Mouse (Mus musculus) heart, embryonic 12.5 days (tissue): ENCODE data around the gene Polr2c. TPM values are rescaled to one million over a fixed set of nuclear protein-coding genes. Genes with fewer than 3 reads are reported as not detected.
"Not testable (repeated sequence)": the region's sequence is repeated elsewhere in the genome, so short reads cannot be mapped to it uniquely, and the experiment has no call there.

Source experiments
- ATAC-seq: fragments of 200-750 bp; cut with Nextera tagmentation; 2 replicates; pipeline ENCODE4 v1.8.0; 2017; ENCODE audit warnings: moderate TSS enrichment, moderate library complexity; ENCODE audit not compliant: insufficient number of reproducible peaks, low FRiP score
- H3K27ac ChIP-seq: fragments of 300-500 bp; sonication (generic); 2 replicates; pipeline ENCODE4 v1.5.1; 2016; ENCODE audit warnings: mild to moderate bottlenecking, moderate library complexity; ENCODE audit not compliant: poor library complexity, severe bottlenecking
- H3K27me3 ChIP-seq: fragments of 300-500 bp; sonication (generic); replicated peaks from 2 replicates; pipeline ENCODE4 v1.6.1; 2016; ENCODE audit warnings: mild to moderate bottlenecking, moderate library complexity
- H3K36me3 ChIP-seq: fragments of 300-500 bp; sonication (generic); 2 replicates; pipeline ENCODE4 v1.6.1; 2016; ENCODE audit warnings: mild to moderate bottlenecking, moderate library complexity
- H3K4me1 ChIP-seq: fragments of 300-500 bp; sonication (generic); replicated peaks from 2 replicates; pipeline ENCODE4 v1.6.1; 2016; ENCODE audit warnings: mild to moderate bottlenecking
- H3K4me2 ChIP-seq: fragments of 300-500 bp; sonication (generic); 2 replicates; pipeline ENCODE4 v1.6.1; 2016; ENCODE audit warnings: mild to moderate bottlenecking, moderate library complexity
- H3K4me3 ChIP-seq: fragments of 300-500 bp; sonication (generic); 2 replicates; pipeline ENCODE4 v1.5.1; 2016; ENCODE audit warnings: mild to moderate bottlenecking
- H3K9ac ChIP-seq: fragments of 300-500 bp; sonication (generic); 2 replicates; pipeline ENCODE4 v1.6.1; 2016; ENCODE audit warnings: mild to moderate bottlenecking, moderate library complexity
- H3K9me3 ChIP-seq: fragments of 300-500 bp; sonication (generic); replicated peaks from 2 replicates; pipeline ENCODE4 v1.6.1; 2016; ENCODE audit warnings: mild to moderate bottlenecking, moderate library complexity
- WGBS: fragments of 180-500 bp; shearing (Covaris S2); methylation state at CpG from one replicate; pipeline ENCODE4 v1.1.7; 2016; 5-methylcytosine and 5-hydroxymethylcytosine counted together
- polyA plus RNA-seq: library from polyadenylated mRNA; unstranded; fragments of >200 nt; fragmentation: Nextera tagmentation; extraction: Ambion mirVana; gene quantifications from 2 replicates; pipeline ENCODE4 v1.2.1, GENCODE M21; 2016

Gene Polr2c
- polyA plus RNA-seq, 1 experiment from 2014 or later, result 122 TPM

GRCm38 (mm10) chr8:94841183-94841582 lies 16.1 kb upstream of the Polr2c start:
- no peak overlapping the region for H3K4me2 ChIP-seq
- H3K27ac ChIP-seq, result no peak overlapping the region
- no peaks in the 10 kb centered on the region for H3K27me3 ChIP-seq
- H3K36me3 ChIP-seq, result peaks cover 37% of the 10 kb centered on the region
- H3K4me1 ChIP-seq, result peaks cover 13% of the 10 kb centered on the region
- 41% methylated on average over 2 of the region's 2 CpGs for WGBS
- no peak overlapping the region for H3K9ac ChIP-seq
- no peak for ATAC-seq
- H3K9me3 ChIP-seq, result no peaks in the 10 kb centered on the region
- no peak overlapping the region for H3K4me3 ChIP-seq

DNA sequence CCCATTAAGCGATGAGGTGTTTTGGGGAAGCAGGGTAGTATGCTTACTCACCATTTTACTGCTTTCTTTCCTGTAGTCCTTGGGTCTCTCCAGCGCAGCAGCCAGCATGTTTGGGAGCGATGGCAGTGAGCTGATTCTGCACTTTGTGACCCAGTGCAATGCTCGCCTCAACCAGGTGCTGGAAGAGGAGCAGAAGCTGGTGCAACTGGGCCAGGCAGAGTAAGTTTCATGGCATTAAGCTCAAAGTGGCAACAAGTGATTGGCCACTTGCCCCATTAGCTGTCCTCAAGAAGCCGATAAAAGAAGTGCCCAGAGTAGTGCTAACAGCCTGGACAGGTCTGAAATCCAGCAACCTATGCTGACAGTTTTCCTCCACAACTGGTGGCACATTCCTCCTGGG lies 7.2 kb upstream of the Polr2c start:
- Histone ChIP-seq H3K27ac (no peak overlapping the region), H3K4me3 (no peak overlapping the region), H3K36me3 (peaks cover 95% of the 10 kb centered on the region), H3K9ac (no peak overlapping the region), H3K9me3 (no peaks in the 10 kb centered on the region), H3K4me1 (no peaks in the 10 kb centered on the region), H3K4me2 (no peak overlapping the region), H3K27me3 (no peaks in the 10 kb centered on the region)
- 88% methylated on average over 5 of the region's 5 CpGs for WGBS
- no peak for ATAC-seq

GRCm38 (mm10) chr8:94854761-94855160 lies 2.5 kb upstream of the Polr2c start:
- H3K9me3 ChIP-seq, ATAC-seq, H3K4me2 ChIP-seq, H3K27me3 ChIP-seq, H3K9ac ChIP-seq, H3K27ac ChIP-seq, H3K4me3 ChIP-seq: not testable (repeated sequence)
- H3K36me3 ChIP-seq, result peaks cover 60% of the 10 kb centered on the region
- WGBS, result 89% methylated on average over 11 of the region's 11 CpGs
- H3K4me1 ChIP-seq, result peaks cover 14% of the 10 kb centered on the region; the same call in 1 of the 2 replicates

DNA sequence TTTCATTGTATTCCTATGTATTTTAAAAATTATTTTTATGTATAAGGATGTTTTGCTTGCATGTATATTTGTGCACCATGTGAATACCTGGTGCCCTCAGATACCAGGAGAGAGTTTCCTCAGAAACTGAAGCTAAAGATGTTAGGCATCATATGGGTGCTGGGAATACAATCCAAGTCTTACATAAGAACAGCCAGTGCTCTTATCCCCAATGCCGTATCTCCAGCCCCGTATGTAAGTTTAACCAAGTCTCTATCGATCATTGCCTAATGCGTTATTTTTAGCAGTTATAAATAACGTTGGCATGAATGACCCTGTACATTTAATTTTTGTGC lies 272 bp upstream of the Polr2c start:
- Histone ChIP-seq H3K4me3 (peak overlapping the region; percentile 100; the same call in 1 of the 2 replicates), H3K9me3 (no peaks in the 10 kb centered on the region), H3K4me2 (peak overlapping the region; percentile 93; the same call in 1 of the 2 replicates), H3K9ac (no peak overlapping the region), H3K27ac (no peak overlapping the region), H3K4me1 (peaks cover 20% of the 10 kb centered on the region; the same call in 1 of the 2 replicates), H3K36me3 (peaks cover 53% of the 10 kb centered on the region), H3K27me3 (no peaks in the 10 kb centered on the region)
- 28% methylated on average over 5 of the region's 5 CpGs for WGBS
- ATAC-seq, result 0 out of 2 replicates have a peak, but pooled peaks have one; percentile 2

GRCm38 (mm10) chr8:94861352-94861910 lies 4.2 kb downstream of the Polr2c start:
- Histone ChIP-seq H3K4me2 (no peak overlapping the region), H3K4me3 (no peak overlapping the region), H3K9me3 (no peaks in the 10 kb centered on the region), H3K27me3 (no peaks in the 10 kb centered on the region), H3K4me1 (peaks cover 28% of the 10 kb centered on the region), H3K27ac (no peak overlapping the region), H3K36me3 (peaks cover 65% of the 10 kb centered on the region), H3K9ac (no peak overlapping the region)
- 65% methylated on average over 8 of the region's 8 CpGs for WGBS
- no peak for ATAC-seq

DNA sequence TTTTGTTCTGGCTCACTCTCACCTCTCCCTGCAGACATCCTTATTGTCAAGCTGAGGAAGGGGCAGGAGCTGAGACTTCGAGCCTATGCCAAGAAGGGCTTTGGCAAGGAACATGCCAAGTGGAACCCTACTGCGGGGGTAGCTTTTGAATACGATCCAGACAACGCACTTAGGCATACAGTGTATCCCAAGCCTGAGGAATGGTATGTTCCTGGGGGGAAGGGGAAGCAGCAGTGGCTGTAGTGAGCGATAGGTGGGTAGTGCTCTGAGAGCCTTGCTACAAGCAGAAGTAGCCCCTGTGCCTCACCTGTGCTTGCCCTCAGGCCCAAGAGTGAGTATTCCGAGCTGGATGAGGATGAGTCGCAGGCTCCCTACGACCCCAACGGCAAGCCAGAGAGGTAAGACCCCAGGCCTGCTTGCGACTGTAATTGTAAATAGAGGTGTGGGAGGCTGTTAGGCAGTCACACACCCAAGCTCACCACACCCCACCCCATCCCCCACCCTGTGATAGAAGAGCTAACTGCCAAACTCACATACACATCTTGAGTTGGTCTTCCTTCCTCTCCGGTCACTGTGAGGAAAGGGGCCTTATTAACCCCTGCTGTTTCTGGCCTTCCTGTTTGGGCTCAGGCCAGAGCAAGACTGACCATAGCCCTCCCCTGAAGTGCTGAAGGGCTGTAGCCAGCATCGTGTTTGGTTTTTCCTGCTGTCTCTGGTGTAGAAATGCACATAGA lies 5.4 kb downstream of the Polr2c start:
- Histone ChIP-seq H3K4me2 (no peak overlapping the region), H3K36me3 (peaks cover 77% of the 10 kb centered on the region), H3K27me3 (no peaks in the 10 kb centered on the region), H3K4me3 (no peak overlapping the region), H3K9ac (no peak overlapping the region), H3K9me3 (no peaks in the 10 kb centered on the region), H3K27ac (peak overlapping the region; percentile 37; the same call in 1 of the 2 replicates), H3K4me1 (peaks cover 38% of the 10 kb centered on the region)
- ATAC-seq, result peak; percentile 25; the same call in 1 of the 2 replicates
- WGBS, result 74% methylated on average over 12 of the region's 12 CpGs

DNA sequence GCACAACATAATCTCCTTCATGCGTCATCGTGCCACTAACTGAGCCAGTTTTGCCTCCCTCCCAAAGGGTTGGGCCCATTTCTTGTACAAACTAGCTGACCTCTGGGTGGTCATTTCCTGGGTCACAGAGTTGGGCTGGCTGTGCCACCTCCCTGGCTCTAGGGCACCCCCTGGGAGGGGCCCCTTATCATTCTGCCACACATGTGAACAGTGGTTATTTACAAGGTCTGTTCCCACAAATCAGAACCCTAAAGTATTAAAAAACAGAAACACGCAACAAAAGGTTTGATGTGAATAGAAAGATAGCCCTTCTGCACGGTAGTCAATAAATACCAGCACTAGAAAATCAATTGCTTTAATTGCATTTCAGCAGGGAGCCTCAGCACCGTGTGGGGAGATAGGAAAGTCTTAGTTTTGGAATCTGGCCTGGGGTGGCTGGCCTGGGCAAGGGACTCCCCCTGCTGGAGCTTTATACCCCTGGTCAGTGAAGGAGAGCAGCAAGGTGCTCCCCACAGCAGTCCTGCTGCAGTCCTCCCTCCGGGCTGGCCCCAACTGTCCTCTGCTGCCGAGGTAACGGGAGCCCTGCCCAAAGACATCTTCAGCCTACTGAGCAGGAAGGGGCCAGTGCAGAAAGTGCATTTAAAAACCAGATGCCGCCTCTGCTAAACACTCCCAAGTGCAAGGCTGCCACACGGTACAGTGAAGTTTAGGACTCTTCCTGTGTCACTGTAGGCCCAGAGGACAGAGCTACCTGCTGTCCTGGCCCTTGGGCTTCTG lies 6.8 kb downstream of the Polr2c start:
- Histone ChIP-seq H3K9me3 (no peaks in the 10 kb centered on the region), H3K4me3 (no peak overlapping the region), H3K4me1 (peaks cover 43% of the 10 kb centered on the region), H3K27me3 (no peaks in the 10 kb centered on the region), H3K4me2 (no peak overlapping the region), H3K36me3 (peaks cover 86% of the 10 kb centered on the region), H3K27ac (peak overlapping the region; percentile 37; the same call in 1 of the 2 replicates), H3K9ac (no peak overlapping the region)
- ATAC-seq, result no peak
- WGBS, result 66% methylated on average over 10 of the region's 10 CpGs

- no peaks in the 10 kb centered on the region for H3K9me3 ChIP-seq
- H3K4me1 ChIP-seq, result peaks cover 50% of the 10 kb centered on the region
- no peak for ATAC-seq
- no peak overlapping the region for H3K4me2 ChIP-seq
- no peaks in the 10 kb centered on the region for H3K27me3 ChIP-seq
- H3K27ac ChIP-seq, result no peak overlapping the region
- H3K4me3 ChIP-seq, result no peak overlapping the region
- peaks cover 89% of the 10 kb centered on the region for H3K36me3 ChIP-seq
- WGBS, result 81% methylated on average over 10 of the region's 10 CpGs
- no peak overlapping the region for H3K9ac ChIP-seq
These were observed 8.0 kb downstream of the Polr2c start for GRCm38 (mm10) chr8:94865292-94865691.

DNA sequence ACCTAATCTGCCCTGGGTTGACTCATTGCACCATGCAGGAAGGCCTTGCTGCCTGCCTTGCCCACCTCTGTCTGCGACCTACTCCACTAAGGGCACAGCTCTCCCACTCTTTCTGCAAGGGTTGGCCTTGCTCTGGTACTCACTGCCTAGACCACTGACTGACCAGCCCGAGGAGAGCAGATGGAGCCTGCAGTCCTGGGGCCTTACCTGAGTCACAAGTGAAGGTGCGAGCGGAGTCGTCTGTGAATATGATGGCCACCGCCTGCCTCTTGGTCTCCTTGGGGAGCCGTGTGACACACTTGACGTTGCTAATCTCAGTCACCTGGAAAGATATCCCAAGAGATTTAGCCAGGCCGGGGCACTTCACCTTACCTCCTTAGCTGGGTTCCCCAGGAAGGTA lies 9.7 kb downstream of the Polr2c start:
- WGBS, result 75% methylated on average over 9 of the region's 9 CpGs
- Histone ChIP-seq H3K36me3 (peaks cover 80% of the 10 kb centered on the region), H3K4me3 (no peak overlapping the region), H3K9ac (no peak overlapping the region), H3K4me1 (peaks cover 61% of the 10 kb centered on the region), H3K9me3 (no peaks in the 10 kb centered on the region), H3K27me3 (no peaks in the 10 kb centered on the region), H3K27ac (no peak overlapping the region), H3K4me2 (no peak overlapping the region)
- no peak for ATAC-seq

GRCm38 (mm10) chr8:94869146-94869545 lies 11.9 kb downstream of the Polr2c start:
- Histone ChIP-seq H3K4me3 (0 out of 2 replicates have a peak overlapping the region, but pooled peaks have one; percentile 44), H3K36me3 (peaks cover 58% of the 10 kb centered on the region), H3K9me3 (no peaks in the 10 kb centered on the region), H3K4me2 (peak overlapping the region; percentile 90), H3K27ac (peak overlapping the region; percentile 35), H3K4me1 (peaks cover 68% of the 10 kb centered on the region), H3K27me3 (no peaks in the 10 kb centered on the region), H3K9ac (peak overlapping the region; percentile 57)
- peak; percentile 7; the same call in 1 of the 2 replicates for ATAC-seq
- WGBS, result 38% methylated on average over 7 of the region's 7 CpGs

GRCm38 (mm10) chr8:94870003-94870402 lies 12.8 kb downstream of the Polr2c start:
- ATAC-seq, result no peak
- peak overlapping the region; percentile 44 for H3K4me3 ChIP-seq
- peaks cover 49% of the 10 kb centered on the region for H3K36me3 ChIP-seq
- peak overlapping the region; percentile 90 for H3K4me2 ChIP-seq
- H3K9ac ChIP-seq, result peak overlapping the region; percentile 57
- H3K27ac ChIP-seq, result peak overlapping the region; percentile 26; the same call in 1 of the 2 replicates
- WGBS, result 52% methylated on average over 4 of the region's 4 CpGs
- no peaks in the 10 kb centered on the region for H3K27me3 ChIP-seq
- no peaks in the 10 kb centered on the region for H3K9me3 ChIP-seq
- H3K4me1 ChIP-seq, result peaks cover 76% of the 10 kb centered on the region
